Comparison of ENCODE assay signal across 16 mouse cellular contexts in the genomic region with DNA sequence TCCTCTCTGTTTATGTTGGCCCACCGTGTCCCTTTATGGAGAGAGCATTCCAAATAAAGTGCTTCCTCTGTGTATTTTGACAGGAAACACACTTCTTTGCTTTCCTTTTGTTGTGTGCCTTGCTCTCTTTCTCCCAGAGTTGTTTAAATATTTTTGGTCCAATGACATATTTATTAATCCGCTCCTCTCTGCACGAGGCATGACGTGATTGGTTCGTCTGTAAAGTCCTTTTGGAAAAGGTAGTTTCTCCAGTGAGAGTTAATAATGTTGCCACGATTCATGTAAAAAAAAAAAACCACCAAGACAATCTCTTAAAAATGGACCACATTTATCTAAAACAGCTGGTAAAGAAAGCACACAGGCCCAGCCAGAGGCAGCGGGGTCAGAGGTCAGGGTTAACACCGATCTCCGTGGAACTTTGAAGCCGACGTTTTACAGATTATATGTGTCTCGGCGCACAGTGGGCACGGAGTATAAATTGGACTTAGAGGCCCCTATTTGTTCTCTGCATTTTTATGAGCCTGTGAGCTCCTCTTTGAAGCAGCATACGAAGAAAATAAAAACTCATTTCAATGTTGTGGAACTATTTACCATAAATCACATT. TPM values are rescaled to one million over a fixed set of nuclear protein-coding genes. Genes with fewer than 3 reads are reported as not detected.
DNase-seq lines count a peak whose midpoint lies in the region; ATAC-seq lines count a peak whose summit lies in the region.
"Had no signal": no experiment of that assay in that cellular context is flagged by ENCODE, and none has a peak within 500 bp of the region (broad histone marks: within the 10 kb centered on the region; RNA-seq: fewer than 3 reads in every experiment).

No protein-coding gene starts in this region.

- H3K4me2 ChIP-seq in kidney, embryonic 16.5 days (replicated peaks; ENCODE audit: low read depth, low read length) = peak overlapping the region; percentile 39
- H3K4me2 ChIP-seq in embryonic facial prominence, embryonic 14.5 days (ENCODE audit: low read depth, low read length) = peak overlapping the region; percentile 21; the same call in 1 of the 2 replicates
- no peak overlapping the region for H3K4me2 ChIP-seq in neural tube, embryonic 11.5 days (ENCODE audit: low read depth)
- H3K4me2 ChIP-seq: embryonic facial prominence, embryonic 15.5 days; forebrain, embryonic 12.5 days; hindbrain, embryonic 14.5 days; midbrain, embryonic 12.5 days had no signal

- H3K4me1 ChIP-seq in kidney, embryonic 16.5 days (ENCODE audit: insufficient read depth, low read length) = peaks cover 7% of the 10 kb centered on the region
- peaks cover 13% of the 10 kb centered on the region for H3K4me1 ChIP-seq in embryonic facial prominence, embryonic 14.5 days (ENCODE audit: control insufficient read depth, insufficient read depth, low read length)
- H3K4me1 ChIP-seq in neural tube, embryonic 11.5 days (ENCODE audit: control insufficient read depth, insufficient read depth, low read length) = 0 out of 2 replicates have a peak, but pooled peaks cover 2% of the 10 kb centered on the region

- H3K9me3 ChIP-seq in kidney, embryonic 16.5 days (ENCODE audit: low read length) = no peaks in the 10 kb centered on the region
- no peaks in the 10 kb centered on the region for H3K9me3 ChIP-seq in embryonic facial prominence, embryonic 14.5 days (ENCODE audit: control insufficient read depth, low read length)
- no peaks in the 10 kb centered on the region for H3K9me3 ChIP-seq in neural tube, embryonic 11.5 days (ENCODE audit: control insufficient read depth, low read length)
- H3K9me3 ChIP-seq: embryonic facial prominence, embryonic 15.5 days; forebrain, embryonic 12.5 days; midbrain, embryonic 12.5 days had no signal

- peak overlapping the region; percentile 8; the same call in 1 of the 2 replicates for H3K4me3 ChIP-seq in kidney, embryonic 16.5 days (ENCODE audit: low read length)
- no peak overlapping the region for H3K4me3 ChIP-seq in embryonic facial prominence, embryonic 14.5 days (ENCODE audit: low read depth, low read length)
- no peak overlapping the region for H3K4me3 ChIP-seq in neural tube, embryonic 11.5 days (ENCODE audit: low read depth, low read length)
- H3K4me3 ChIP-seq: embryonic facial prominence, embryonic 15.5 days; forebrain, embryonic 12.5 days; midbrain, embryonic 12.5 days had no signal

- 32% methylated on average over 15 of the region's 15 CpGs for WGBS in kidney, embryonic 16.5 days
- WGBS in embryonic facial prominence, embryonic 14.5 days = 17% methylated on average over 15 of the region's 15 CpGs
- WGBS in neural tube, embryonic 11.5 days = 42% methylated on average over 15 of the region's 15 CpGs

- H3K27me3 ChIP-seq in kidney, embryonic 16.5 days (ENCODE audit: insufficient read depth, low read length) = peaks cover 16% of the 10 kb centered on the region; the same call in 1 of the 2 replicates
- no peaks in the 10 kb centered on the region for H3K27me3 ChIP-seq in embryonic facial prominence, embryonic 14.5 days (replicated peaks; ENCODE audit: control insufficient read depth, insufficient read depth, low read length)
- H3K27me3 ChIP-seq in neural tube, embryonic 11.5 days (ENCODE audit: control insufficient read depth, insufficient read depth, low read length) = no peaks in the 10 kb centered on the region
- H3K27me3 ChIP-seq: embryonic facial prominence, embryonic 15.5 days; forebrain, embryonic 12.5 days had no signal

- no peak overlapping the region for H3K27ac ChIP-seq in kidney, embryonic 16.5 days (ENCODE audit: low read length)
- peak overlapping the region; percentile 11; the same call in 1 of the 2 replicates for H3K27ac ChIP-seq in embryonic facial prominence, embryonic 14.5 days (replicated peaks; ENCODE audit: low read depth, low read length)
- H3K27ac ChIP-seq in neural tube, embryonic 11.5 days (ENCODE audit: low read depth, low read length) = no peak overlapping the region
- H3K27ac ChIP-seq: embryonic facial prominence, embryonic 15.5 days; forebrain, embryonic 12.5 days; hindbrain, embryonic 14.5 days; midbrain, embryonic 12.5 days had no signal

- ATAC-seq in kidney, embryonic 16.5 days (ENCODE audit: low FRiP score, low TSS enrichment) = 0 out of 2 replicates have a peak, but pooled peaks have one; percentile 17
- no peak for ATAC-seq in embryonic facial prominence, embryonic 14.5 days (ENCODE audit: low read depth)
- ATAC-seq in neural tube, embryonic 11.5 days (ENCODE audit: insufficient read depth, low FRiP score, low TSS enrichment) = no peak

- no peaks in the 10 kb centered on the region for H3K36me3 ChIP-seq in kidney, embryonic 16.5 days (ENCODE audit: insufficient read depth, low read length)
- H3K36me3 ChIP-seq in embryonic facial prominence, embryonic 14.5 days (ENCODE audit: control insufficient read depth, insufficient read depth, low read length) = no peaks in the 10 kb centered on the region
- no peaks in the 10 kb centered on the region for H3K36me3 ChIP-seq in neural tube, embryonic 11.5 days (ENCODE audit: control insufficient read depth, insufficient read depth, low read length)
- H3K36me3 ChIP-seq: embryonic facial prominence, embryonic 15.5 days; forebrain, embryonic 12.5 days; midbrain, embryonic 12.5 days had no signal

- no peak overlapping the region for H3K9ac ChIP-seq in kidney, embryonic 16.5 days (replicated peaks; ENCODE audit: low read length)
- H3K9ac ChIP-seq in embryonic facial prominence, embryonic 14.5 days (ENCODE audit: low read depth, low read length) = no peak overlapping the region
- no peak overlapping the region for H3K9ac ChIP-seq in neural tube, embryonic 11.5 days (ENCODE audit: low read length)
- H3K9ac ChIP-seq: embryonic facial prominence, embryonic 15.5 days; forebrain, embryonic 12.5 days; hindbrain, embryonic 14.5 days; midbrain, embryonic 12.5 days had no signal

- DNase-seq in kidney, adult 8-10 months = no peak
- DNase-seq in embryo, embryonic 9.5 days (ENCODE audit: extremely low spot score) = peak; percentile 52
- no peak for DNase-seq in embryonic facial prominence, embryonic 14.5 days (ENCODE audit: low spot score)
- peak; percentile 41 for DNase-seq in neural tube, embryonic 11.5 days (ENCODE audit: low spot score)
- DNase-seq in urinary bladder, postnatal 14 days (ENCODE audit: low spot score) = no peak
- no peak for DNase-seq in thymus, postnatal 14 days
- DNase-seq: cerebellum, adult 9-11 months; gastrocnemius, postnatal 25 days; heart, postnatal 14 days; kidney, adult 11 months; lung, postnatal 36 days had no signal

RNA-seq across cellular contexts. Expression of gene Tmem30b, which starts 24.9 kb away (rescaled TPM):
- polyA plus RNA-seq in kidney, embryonic 16.5 days (2015; fragmentation: Nextera tagmentation; extraction: Ambion mirVana) = 12.7 and 14.6 TPM in 2 replicates
- 15.6 and 16.5 TPM in 2 replicates for polyA plus RNA-seq in embryonic facial prominence, embryonic 14.5 days (2014; fragmentation: Nextera tagmentation; extraction: Ambion mirVana)
- 2.3 and 2.6 TPM in 2 replicates for polyA plus RNA-seq in neural tube, embryonic 11.5 days (2014; fragmentation: Nextera tagmentation; extraction: Ambion mirVana)

Comparison
In these comparisons a context has a peak if more than half of its experiments do, and no peak if none do; other contexts are left out.
1. DNase-seq: peak in embryo, embryonic 9.5 days (single experiment) and neural tube, embryonic 11.5 days (single experiment); none in kidney, adult 8-10 months (0 of 2), embryonic facial prominence, embryonic 14.5 days (single experiment), urinary bladder, postnatal 14 days (single experiment) and thymus, postnatal 14 days (single experiment).